Mouse (Mus musculus): Measurements from ENCODE around the gene Dlx3. TPM values are rescaled to one million over a fixed set of nuclear protein-coding genes. Genes with fewer than 3 reads are reported as not detected.

Dlx3 gene
- polyA plus RNA-seq, 1 experiment from 2014 or later, result not detected

GRCm38 (mm10) chr11:95157356-95157755 lies 37.4 kb downstream of the Dlx3 start:
- Histone ChIP-seq H3K4me3 (ENCODE audit: low read depth, low read length) (no peak overlapping the region), H3K36me3 (ENCODE audit: control insufficient read depth, insufficient read depth, low read length) (no peaks in the 10 kb centered on the region), H3K27ac (ENCODE audit: low read depth, low read length) (no peak overlapping the region), H3K9me3 (ENCODE audit: control insufficient read depth, low read length) (no peaks in the 10 kb centered on the region), H3K9ac (replicated peaks; ENCODE audit: low read depth, low read length) (no peak overlapping the region), H3K27me3 (ENCODE audit: control insufficient read depth, insufficient read depth, low read length) (0 out of 2 replicates have a peak, but pooled peaks cover 1% of the 10 kb centered on the region), H3K4me1 (ENCODE audit: control insufficient read depth, insufficient read depth, low read length) (no peaks in the 10 kb centered on the region), H3K4me2 (ENCODE audit: low read depth, low read length) (no peak overlapping the region)
- ATAC-seq (ENCODE audit: low read depth), result no peak
- WGBS, result 59% methylated on average over 5 of the region's 5 CpGs

GRCm38 (mm10) chr11:95157872-95158271 lies 38.0 kb downstream of the Dlx3 start:
- H3K27ac ChIP-seq (ENCODE audit: low read depth, low read length), result no peak overlapping the region
- no peaks in the 10 kb centered on the region for H3K27me3 ChIP-seq (ENCODE audit: control insufficient read depth, insufficient read depth, low read length)
- H3K4me2 ChIP-seq (ENCODE audit: low read depth, low read length), result no peak overlapping the region
- no peak overlapping the region for H3K4me3 ChIP-seq (ENCODE audit: low read depth, low read length)
- 79% methylated on average over 5 of the region's 5 CpGs for whole genome bisulfite sequencing
- H3K36me3 ChIP-seq (ENCODE audit: control insufficient read depth, insufficient read depth, low read length), result no peaks in the 10 kb centered on the region
- H3K9me3 ChIP-seq (ENCODE audit: control insufficient read depth, low read length), result no peaks in the 10 kb centered on the region
- no peak for ATAC-seq (ENCODE audit: low read depth)
- H3K9ac ChIP-seq (replicated peaks; ENCODE audit: low read depth, low read length), result no peak overlapping the region
- no peaks in the 10 kb centered on the region for H3K4me1 ChIP-seq (ENCODE audit: control insufficient read depth, insufficient read depth, low read length)

GRCm38 (mm10) chr11:95159763-95160371 lies 39.9 kb downstream of the Dlx3 start:
- 85% methylated on average over 8 of the region's 8 CpGs for WGBS
- Histone ChIP-seq H3K4me3 (ENCODE audit: low read depth, low read length) (no peak overlapping the region), H3K9ac (replicated peaks; ENCODE audit: low read depth, low read length) (no peak overlapping the region), H3K9me3 (ENCODE audit: control insufficient read depth, low read length) (no peaks in the 10 kb centered on the region), H3K4me1 (ENCODE audit: control insufficient read depth, insufficient read depth, low read length) (no peaks in the 10 kb centered on the region), H3K27ac (ENCODE audit: low read depth, low read length) (no peak overlapping the region), H3K36me3 (ENCODE audit: control insufficient read depth, insufficient read depth, low read length) (no peaks in the 10 kb centered on the region), H3K27me3 (ENCODE audit: control insufficient read depth, insufficient read depth, low read length) (no peaks in the 10 kb centered on the region), H3K4me2 (ENCODE audit: low read depth, low read length) (no peak overlapping the region)
- ATAC-seq (ENCODE audit: low read depth), result no peak

- H3K27ac ChIP-seq (ENCODE audit: low read depth, low read length), result no peak overlapping the region
- no peaks in the 10 kb centered on the region for H3K4me1 ChIP-seq (ENCODE audit: control insufficient read depth, insufficient read depth, low read length)
- no peaks in the 10 kb centered on the region for H3K36me3 ChIP-seq (ENCODE audit: control insufficient read depth, insufficient read depth, low read length)
- WGBS, result 50% methylated on average over 7 of the region's 7 CpGs
- no peak for ATAC-seq (ENCODE audit: low read depth)
- H3K4me3 ChIP-seq (ENCODE audit: low read depth, low read length), result no peak overlapping the region
- H3K9ac ChIP-seq (replicated peaks; ENCODE audit: low read depth, low read length), result no peak overlapping the region
- no peaks in the 10 kb centered on the region for H3K27me3 ChIP-seq (ENCODE audit: control insufficient read depth, insufficient read depth, low read length)
- no peaks in the 10 kb centered on the region for H3K9me3 ChIP-seq (ENCODE audit: control insufficient read depth, low read length)
- H3K4me2 ChIP-seq (ENCODE audit: low read depth, low read length), result no peak overlapping the region
These were observed 40.8 kb downstream of the Dlx3 start for GRCm38 (mm10) chr11:95160693-95161092.

- Histone ChIP-seq H3K4me2 (ENCODE audit: low read depth, low read length) (no peak overlapping the region), H3K27ac (ENCODE audit: low read depth, low read length) (no peak overlapping the region), H3K4me3 (ENCODE audit: low read depth, low read length) (no peak overlapping the region), H3K9ac (replicated peaks; ENCODE audit: low read depth, low read length) (no peak overlapping the region), H3K27me3 (ENCODE audit: control insufficient read depth, insufficient read depth, low read length) (no peaks in the 10 kb centered on the region), H3K9me3 (ENCODE audit: control insufficient read depth, low read length) (no peaks in the 10 kb centered on the region), H3K36me3 (ENCODE audit: control insufficient read depth, insufficient read depth, low read length) (no peaks in the 10 kb centered on the region), H3K4me1 (ENCODE audit: control insufficient read depth, insufficient read depth, low read length) (no peaks in the 10 kb centered on the region)
- no peak for ATAC-seq (ENCODE audit: low read depth)
- WGBS, result 62% methylated on average over 4 of the region's 4 CpGs
These were observed 41.8 kb downstream of the Dlx3 start for GRCm38 (mm10) chr11:95161708-95162107.

- no peak for ATAC-seq (ENCODE audit: low read depth)
- no peak overlapping the region for H3K9ac ChIP-seq (replicated peaks; ENCODE audit: low read depth, low read length)
- H3K4me1 ChIP-seq (ENCODE audit: control insufficient read depth, insufficient read depth, low read length), result no peaks in the 10 kb centered on the region
- 79% methylated on average over 5 of the region's 5 CpGs for WGBS
- no peaks in the 10 kb centered on the region for H3K36me3 ChIP-seq (ENCODE audit: control insufficient read depth, insufficient read depth, low read length)
- H3K27ac ChIP-seq (ENCODE audit: low read depth, low read length), result no peak overlapping the region
- no peaks in the 10 kb centered on the region for H3K27me3 ChIP-seq (ENCODE audit: control insufficient read depth, insufficient read depth, low read length)
- H3K9me3 ChIP-seq (ENCODE audit: control insufficient read depth, low read length), result no peaks in the 10 kb centered on the region
- H3K4me3 ChIP-seq (ENCODE audit: low read depth, low read length), result no peak overlapping the region
- H3K4me2 ChIP-seq (ENCODE audit: low read depth, low read length), result no peak overlapping the region
These were observed 45.9 kb downstream of the Dlx3 start for GRCm38 (mm10) chr11:95165857-95166256.

Other genes starting within 250 kb of the Dlx3 start
- 7.4 and 239 TPM in 2 replicates for gene Col1a1, start 183.9 kb upstream of the Dlx3 start, polyA plus RNA-seq (2014; fragmentation: Nextera tagmentation; extraction: Ambion mirVana)
- gene Hils1, start 152.5 kb upstream of the Dlx3 start, polyA plus RNA-seq (2014; fragmentation: Nextera tagmentation; extraction: Ambion mirVana), result not detected in 2 replicates
- gene Sgca, start 143.8 kb upstream of the Dlx3 start, polyA plus RNA-seq (2014; fragmentation: Nextera tagmentation; extraction: Ambion mirVana), result not detected in 2 replicates
- gene Ppp1r9b, start 129.1 kb upstream of the Dlx3 start, polyA plus RNA-seq (2014; fragmentation: Nextera tagmentation; extraction: Ambion mirVana), result 27.7 and 29.8 TPM in 2 replicates
- 131 and 144 TPM in 2 replicates for gene Samd14, start 110.2 kb upstream of the Dlx3 start, polyA plus RNA-seq (2014; fragmentation: Nextera tagmentation; extraction: Ambion mirVana)
- 21.8 and 23.1 TPM in 2 replicates for gene Pdk2, start 78.8 kb upstream of the Dlx3 start, polyA plus RNA-seq (2014; fragmentation: Nextera tagmentation; extraction: Ambion mirVana)
- gene Itga3, start 43.3 kb upstream of the Dlx3 start, polyA plus RNA-seq (2014; fragmentation: Nextera tagmentation; extraction: Ambion mirVana), result 13.8 and 13.9 TPM in 2 replicates
- not detected in 2 replicates for gene Dlx4, start 26.1 kb downstream of the Dlx3 start, polyA plus RNA-seq (2014; fragmentation: Nextera tagmentation; extraction: Ambion mirVana)
- gene Tac4, start 141.4 kb downstream of the Dlx3 start, polyA plus RNA-seq (2014; fragmentation: Nextera tagmentation; extraction: Ambion mirVana), result 0.21 and 0.22 TPM in 2 replicates
- 55.5 and 65.3 TPM in 2 replicates for gene Kat7, start 190.1 kb downstream of the Dlx3 start, polyA plus RNA-seq (2014; fragmentation: Nextera tagmentation; extraction: Ambion mirVana)
- gene Fam117a, start 216.9 kb downstream of the Dlx3 start, polyA plus RNA-seq (2014; fragmentation: Nextera tagmentation; extraction: Ambion mirVana), result 1.7 and 2.4 TPM in 2 replicates